Mouse (Mus musculus) cerebellum, postnatal 4 days (tissue): ENCODE results near the gene Btbd35f15.
"Not testable (repeated sequence)": the region's sequence is repeated elsewhere in the genome, so short reads cannot be mapped to it uniquely, and the experiment has no call there.

ENCODE experiments used
- DNase-seq, 2 experiments: peaks; one replicate each; pipeline ENCODE4 v3.0.0; 2022; ENCODE audit warnings: low spot score in 2 of 2, mixed read lengths in 1 of 2

Btbd35f15 gene

GRCm38 (mm10) chrX:33577214-33577613, at the start of gene Btbd35f15:
Gene Btbd35f15, minus strand, starts transcription at chrX:33577314.
- DNase-seq: not testable (repeated sequence)
